Mouse (Mus musculus) midbrain, postnatal 0 days (tissue): ENCODE measurements at regions not wholly inside any gene's neighbourhood (a gene's known extent, or its start where the extent isn't known, plus 50 kb on each side); places are given as distances from the start of the nearest gene placed in this dataset.

ENCODE experiments used
- ATAC-seq: fragments of 200-750 bp; cut with Nextera tagmentation; 2 replicates; pipeline ENCODE4 v1.8.0; 2017; ENCODE audit warnings: moderate number of reproducible peaks, mild to moderate bottlenecking, moderate TSS enrichment, moderate library complexity; ENCODE audit not compliant: low FRiP score
- DNase-seq: peaks from one replicate; pipeline ENCODE4 v3.0.0-alpha.2; 2015; ENCODE audit warnings: low spot score
- H3K27ac ChIP-seq: fragments of 300-500 bp; sonication (generic); 2 replicates; pipeline ENCODE4 v1.5.1; 2014; ENCODE audit warnings: low read depth, mild to moderate bottlenecking, low read length, mixed read lengths
- H3K27me3 ChIP-seq: fragments of 300-500 bp; sonication (generic); 2 replicates; pipeline ENCODE4 v1.6.1; 2014; ENCODE audit warnings: low read length, control low read depth, mixed read lengths; ENCODE audit not compliant: insufficient read depth
- H3K36me3 ChIP-seq: fragments of 300-500 bp; sonication (generic); 2 replicates; pipeline ENCODE4 v1.6.1; 2014; ENCODE audit warnings: low read length, control low read depth, mixed read lengths; ENCODE audit not compliant: insufficient read depth
- H3K4me1 ChIP-seq: fragments of 300-500 bp; sonication (generic); 2 replicates; pipeline ENCODE4 v1.6.1; 2014; ENCODE audit warnings: mild to moderate bottlenecking, control low read depth, antibody characterized with exemption, low read length, mixed read lengths; ENCODE audit not compliant: insufficient read depth
- H3K4me2 ChIP-seq: fragments of 300-500 bp; sonication (generic); 2 replicates; pipeline ENCODE4 v1.6.1; 2014; ENCODE audit warnings: low read depth, mild to moderate bottlenecking, low read length, mixed read lengths; ENCODE audit not compliant: poor library complexity, severe bottlenecking
- H3K4me3 ChIP-seq: fragments of 300-500 bp; sonication (generic); 2 replicates; pipeline ENCODE4 v1.5.1; 2014; ENCODE audit warnings: low read depth, mild to moderate bottlenecking, low read length, moderate library complexity
- H3K9ac ChIP-seq: fragments of 300-500 bp; sonication (generic); replicated peaks from 2 replicates; pipeline ENCODE4 v1.6.1; 2014; ENCODE audit warnings: mild to moderate bottlenecking, low read length, moderate library complexity, mixed read lengths; ENCODE audit not compliant: poor library complexity, severe bottlenecking
- H3K9me3 ChIP-seq: fragments of 300-500 bp; sonication (generic); 2 replicates; pipeline ENCODE4 v1.6.1; 2016; ENCODE audit warnings: low read length, control low read depth
- CTCF ChIP-seq: IDR thresholded peaks from 2 replicates; pipeline ENCODE4 v1.5.1; 2016; ENCODE audit warnings: antibody characterized with exemption, mild to moderate bottlenecking
- WGBS: fragments of 180-500 bp; shearing (Covaris S2); extraction: QIAGEN DNeasy Blood & Tissue Kit; methylation state at CpG from one replicate; pipeline ENCODE4 v1.1.7; 2014; 5-methylcytosine and 5-hydroxymethylcytosine counted together

GRCm38 (mm10) chr12:71561259-71561658 lies 251.6 kb downstream of the Dact1 start:
- Histone ChIP-seq H3K4me3 (no peak overlapping the region), H3K36me3 (no peaks in the 10 kb centered on the region), H3K4me1 (no peaks in the 10 kb centered on the region), H3K4me2 (no peak overlapping the region), H3K9me3 (no peaks in the 10 kb centered on the region), H3K9ac (no peak overlapping the region), H3K27me3 (no peaks in the 10 kb centered on the region), H3K27ac (no peak overlapping the region)
- 56% methylated on average over 7 of the region's 7 CpGs for WGBS
- DNase-seq (peak; percentile 14), ATAC-seq (no peak)
- TF ChIP-seq CTCF: no peak

GRCm38 (mm10) chr12:71561918-71562572 lies 252.4 kb downstream of the Dact1 start:
- no peak overlapping the region for H3K4me2 ChIP-seq
- no peaks in the 10 kb centered on the region for H3K36me3 ChIP-seq
- WGBS: 86% methylated on average over 8 of the region's 8 CpGs
- DNase-seq (no peak), ATAC-seq (no peak)
- no peaks in the 10 kb centered on the region for H3K4me1 ChIP-seq
- no peaks in the 10 kb centered on the region for H3K9me3 ChIP-seq
- no peak overlapping the region for H3K9ac ChIP-seq
- TF ChIP-seq CTCF: no peak
- no peak overlapping the region for H3K27ac ChIP-seq
- H3K4me3 ChIP-seq: no peak overlapping the region
- H3K27me3 ChIP-seq: no peaks in the 10 kb centered on the region

- H3K27ac ChIP-seq: no peak overlapping the region
- no peaks in the 10 kb centered on the region for H3K27me3 ChIP-seq
- TF ChIP-seq CTCF: no peak
- ATAC-seq (no peak), DNase-seq (no peak)
- H3K9ac ChIP-seq: no peak overlapping the region
- no peak overlapping the region for H3K4me3 ChIP-seq
- H3K9me3 ChIP-seq: no peaks in the 10 kb centered on the region
- H3K4me1 ChIP-seq: no peaks in the 10 kb centered on the region
- no peak overlapping the region for H3K4me2 ChIP-seq
- 92% methylated on average over 4 of the region's 4 CpGs for WGBS
- no peaks in the 10 kb centered on the region for H3K36me3 ChIP-seq
Measured at GRCm38 (mm10) chr12:71563219-71563618, 253.5 kb downstream of the Dact1 start.

- Histone ChIP-seq H3K36me3 (no peaks in the 10 kb centered on the region), H3K4me3 (no peak overlapping the region), H3K9ac (no peak overlapping the region), H3K9me3 (no peaks in the 10 kb centered on the region), H3K27ac (no peak overlapping the region), H3K4me2 (no peak overlapping the region), H3K4me1 (no peaks in the 10 kb centered on the region), H3K27me3 (no peaks in the 10 kb centered on the region)
- 97% methylated on average over 3 of the region's 3 CpGs for WGBS
- no peak for TF ChIP-seq CTCF
- no peak for ATAC-seq
- DNase-seq: no peak
Measured at GRCm38 (mm10) chr12:71566371-71566770, 256.7 kb downstream of the Dact1 start.

- Histone ChIP-seq H3K27ac (no peak overlapping the region), H3K9me3 (no peaks in the 10 kb centered on the region), H3K4me2 (no peak overlapping the region), H3K27me3 (no peaks in the 10 kb centered on the region), H3K36me3 (no peaks in the 10 kb centered on the region), H3K9ac (no peak overlapping the region), H3K4me3 (no peak overlapping the region), H3K4me1 (no peaks in the 10 kb centered on the region)
- DNase-seq (no peak), ATAC-seq (no peak)
- TF ChIP-seq CTCF: no peak
- WGBS: 80% methylated on average over 5 of the region's 5 CpGs
Measured at GRCm38 (mm10) chr12:71568251-71568650, 258.6 kb downstream of the Dact1 start.

GRCm38 (mm10) chr12:71568880-71569390 lies 259.3 kb downstream of the Dact1 start:
- no peak for ATAC-seq
- 0 out of 2 replicates have a peak, but pooled peaks cover 4% of the 10 kb centered on the region for H3K4me1 ChIP-seq
- no peaks in the 10 kb centered on the region for H3K36me3 ChIP-seq
- H3K27me3 ChIP-seq: no peaks in the 10 kb centered on the region
- no peak for TF ChIP-seq CTCF
- no peak overlapping the region for H3K4me2 ChIP-seq
- H3K9ac ChIP-seq: no peak overlapping the region
- 82% methylated on average over 6 of the region's 6 CpGs for WGBS
- no peak overlapping the region for H3K4me3 ChIP-seq
- no peak overlapping the region for H3K27ac ChIP-seq
- DNase-seq: no peak
- no peaks in the 10 kb centered on the region for H3K9me3 ChIP-seq
